Mouse (Mus musculus) lung, postnatal 36 days (tissue): ENCODE results near the gene Rtl4.

Experiments
- DNase-seq: peaks from one replicate; pipeline ENCODE4 v3.0.0; 2022; ENCODE audit warnings: mixed read lengths

The Rtl4 gene

DNA sequence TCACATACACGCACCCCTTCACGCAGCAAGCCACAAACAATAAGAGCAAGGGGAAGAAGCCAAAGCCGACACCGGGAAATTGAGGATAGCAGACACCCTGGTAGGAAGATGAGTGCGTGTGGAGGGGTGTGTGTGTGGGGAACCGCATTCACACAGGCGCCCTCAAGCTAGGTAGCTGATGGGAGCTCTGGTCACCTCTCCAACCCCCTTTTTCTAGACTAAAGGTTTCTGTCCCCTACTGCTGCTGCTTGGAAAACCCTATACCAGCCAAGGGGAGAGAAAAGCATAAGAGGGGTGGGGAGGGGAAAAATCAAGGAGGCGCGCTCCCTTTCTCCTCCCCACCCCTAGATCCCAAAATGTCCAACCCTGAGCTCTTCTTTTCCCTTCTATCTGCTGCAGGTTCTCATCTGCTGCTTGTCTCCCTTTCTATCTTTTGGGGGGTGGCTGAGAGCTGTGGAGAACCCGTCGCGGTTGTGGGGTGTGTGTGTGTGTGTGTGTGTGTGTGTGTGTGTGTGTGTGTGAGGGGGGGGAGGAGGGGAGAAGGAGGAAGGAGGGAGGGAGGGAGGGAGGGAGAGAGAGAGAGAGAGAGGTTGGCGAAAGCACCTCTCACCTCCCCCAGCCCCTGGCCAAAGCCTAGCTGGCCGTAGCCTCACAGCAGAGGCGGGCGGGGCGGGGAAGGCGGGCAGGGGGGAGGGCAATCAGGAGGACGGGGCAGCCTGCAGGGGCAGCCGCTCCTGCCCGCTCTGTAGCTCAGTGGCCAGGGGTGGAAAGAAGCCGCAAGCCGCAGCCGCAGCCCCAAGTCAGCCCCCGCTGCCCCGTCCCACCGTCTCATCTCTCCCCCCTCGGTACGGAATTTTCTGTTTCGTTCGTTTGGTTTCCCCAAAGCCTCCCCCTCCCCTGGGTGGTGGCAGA is at the start of gene Rtl4:
Gene Rtl4, plus strand, starts transcription at position 701 of the 912 bp plus-strand sequence.
- DNase-seq: no peak

GRCm38 (mm10) chrX:144644756-144645155 is 44.0 kb upstream of the Rtl4 start:
- DNase-seq: no peak

GRCm38 (mm10) chrX:144645394-144645793 is 43.3 kb upstream of the Rtl4 start:
- DNase-seq: peak; percentile 7

- DNase-seq: no peak
Observed at GRCm38 (mm10) chrX:144652196-144652595, 36.5 kb upstream of the Rtl4 start.

DNA sequence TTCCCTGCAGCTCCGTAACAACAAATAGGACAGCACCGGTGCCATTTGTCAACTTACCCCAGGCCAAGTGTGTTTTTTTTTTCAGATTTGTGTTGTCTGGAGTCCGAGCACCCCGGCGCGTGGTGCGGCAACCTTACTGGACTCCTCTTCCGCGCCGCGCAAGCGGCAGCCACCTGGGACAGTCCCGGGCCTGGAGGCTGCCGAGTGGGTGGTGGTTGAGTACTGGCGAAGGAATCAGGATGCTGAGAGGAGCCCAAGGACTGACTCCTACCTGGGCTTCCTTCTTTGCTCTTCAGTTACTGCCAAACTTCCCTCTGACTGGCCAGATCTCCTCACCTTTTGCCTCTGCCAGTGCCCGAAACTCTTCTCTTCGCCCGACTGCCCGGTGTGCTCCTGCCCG is 965 bp upstream of the Rtl4 start:
- DNase-seq: no peak

GRCm38 (mm10) chrX:144688142-144688206 is 733 bp upstream of the Rtl4 start, which contains the start of gene Trpc5:
TSS of gene Trpc5 (minus strand) at chrX:144688180.
- no peak for DNase-seq

- no peak for DNase-seq
Observed at GRCm38 (mm10) chrX:144689119-144689858, 582 bp downstream of the Rtl4 start.

- no peak for DNase-seq
Observed at GRCm38 (mm10) chrX:144689859-144690181, 1.1 kb downstream of the Rtl4 start.

DNA sequence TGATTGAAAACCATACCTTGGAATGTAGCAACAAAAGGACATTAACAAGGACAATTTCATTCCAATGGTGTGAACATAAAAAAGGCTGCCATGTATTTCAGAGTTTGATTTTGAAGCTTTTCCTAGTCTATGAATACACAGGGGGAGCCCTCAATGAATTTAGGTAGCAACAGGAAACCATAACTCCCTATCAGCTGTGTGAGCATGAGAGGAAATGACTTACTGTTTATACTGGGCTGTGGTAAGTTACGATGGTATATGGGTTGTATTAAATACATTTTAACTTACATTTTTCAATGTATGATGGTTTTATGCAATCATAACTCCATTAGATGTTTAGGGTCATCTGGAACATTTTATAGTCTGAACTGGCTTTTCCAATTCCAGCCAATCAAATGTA is 27.6 kb downstream of the Rtl4 start:
- DNase-seq: no peak

GRCm38 (mm10) chrX:144747528-144748049 is 58.9 kb downstream of the Rtl4 start:
- DNase-seq: no peak

- DNase-seq: no peak
Observed at GRCm38 (mm10) chrX:144986980-144987379, 298.3 kb downstream of the Rtl4 start.

DNA sequence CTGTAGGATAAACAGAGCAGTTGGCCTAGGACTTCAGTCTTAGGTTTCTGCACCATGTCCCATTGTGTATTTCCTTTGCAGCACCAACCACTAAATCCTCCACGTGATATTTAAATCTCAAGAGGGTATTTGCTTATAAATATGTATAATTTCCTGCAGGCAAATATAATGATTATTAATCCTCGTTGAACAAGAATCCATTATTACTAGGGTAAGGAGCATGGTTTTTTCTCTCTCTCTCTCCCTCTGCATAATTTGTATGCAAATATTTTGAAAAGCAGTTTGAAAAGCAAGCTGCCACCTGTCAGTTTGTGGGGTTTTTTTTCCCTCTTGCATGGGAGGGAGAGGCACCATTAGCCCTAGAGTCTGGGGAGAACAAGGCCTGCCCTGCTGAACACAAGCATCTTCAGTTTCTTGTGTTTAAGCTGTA is 376.8 kb downstream of the Rtl4 start:
- DNase-seq: no peak

- no peak for DNase-seq
Observed at GRCm38 (mm10) chrX:145089802-145090201, 401.1 kb downstream of the Rtl4 start.

DNA sequence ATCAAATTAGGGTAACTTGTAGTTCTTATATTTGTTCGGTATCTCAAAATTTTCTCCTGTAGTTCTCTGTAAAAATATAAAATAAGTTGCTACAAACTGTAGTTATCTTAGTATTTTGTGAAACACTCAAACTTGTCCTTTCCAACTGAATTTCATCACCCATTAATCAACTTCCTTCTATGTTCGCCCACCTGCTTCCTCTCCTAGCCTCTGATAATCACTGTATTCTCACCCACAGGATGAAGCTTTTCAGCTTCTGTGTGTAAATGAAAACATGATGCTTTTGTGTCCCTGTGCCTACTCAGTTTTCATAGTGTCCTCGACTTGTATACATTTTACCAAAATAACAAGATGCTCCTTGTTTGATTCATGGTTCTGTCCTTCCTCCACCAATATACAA is 401.7 kb downstream of the Rtl4 start:
- no peak for DNase-seq

DNA sequence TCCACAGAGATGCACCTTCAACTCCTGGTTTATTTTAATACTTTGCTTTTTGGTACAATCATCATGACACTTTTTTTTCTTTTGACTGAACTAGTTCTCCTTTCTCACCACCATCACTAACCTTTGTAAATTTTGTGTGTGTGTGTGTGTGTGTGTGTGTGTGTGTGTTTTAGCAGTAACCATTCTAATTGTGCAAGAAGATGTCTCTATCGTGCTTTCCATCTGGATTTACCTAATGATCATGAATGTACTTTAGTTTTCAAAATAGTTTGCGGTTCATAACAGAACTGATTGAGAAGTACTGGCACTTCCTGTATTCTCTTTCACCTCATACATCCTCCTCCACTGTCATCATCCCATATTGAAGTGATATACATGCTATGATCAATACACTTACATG is 402.3 kb downstream of the Rtl4 start:
- no peak for DNase-seq
